Mouse (Mus musculus): ENCODE measurements around the gene Taok3. TPM values are rescaled to one million over a fixed set of nuclear protein-coding genes. Genes with fewer than 3 reads are reported as not detected.
"Not testable (repeated sequence)": the region's sequence is repeated elsewhere in the genome, so short reads cannot be mapped to it uniquely, and the experiment has no call there.

Gene Taok3
- total RNA-seq, 4 experiments from 2014 or later = 36.8 to 59.1 (median 47.9) TPM

DNA sequence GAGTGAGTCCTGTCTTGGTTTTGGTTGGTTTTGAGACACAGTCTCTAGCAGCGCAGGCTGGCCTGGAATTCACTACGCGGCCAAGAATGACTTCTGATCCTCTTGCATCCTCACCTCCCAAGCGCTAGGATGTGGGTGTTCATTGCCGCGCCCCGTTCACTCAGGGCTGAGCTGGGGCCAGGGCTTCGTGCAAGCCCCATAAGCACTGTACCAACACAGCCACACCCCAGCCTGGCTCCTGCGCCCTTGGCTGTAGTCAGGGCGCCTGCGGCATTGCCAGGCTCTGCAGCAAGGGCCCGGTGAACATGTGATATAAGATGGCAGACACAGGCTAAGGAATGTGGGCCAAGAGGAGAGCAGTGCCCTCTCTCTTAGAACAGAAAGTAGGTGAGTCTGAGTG, 149.5 kb downstream of the Taok3 start:
- no peak for DNase-seq

DNA sequence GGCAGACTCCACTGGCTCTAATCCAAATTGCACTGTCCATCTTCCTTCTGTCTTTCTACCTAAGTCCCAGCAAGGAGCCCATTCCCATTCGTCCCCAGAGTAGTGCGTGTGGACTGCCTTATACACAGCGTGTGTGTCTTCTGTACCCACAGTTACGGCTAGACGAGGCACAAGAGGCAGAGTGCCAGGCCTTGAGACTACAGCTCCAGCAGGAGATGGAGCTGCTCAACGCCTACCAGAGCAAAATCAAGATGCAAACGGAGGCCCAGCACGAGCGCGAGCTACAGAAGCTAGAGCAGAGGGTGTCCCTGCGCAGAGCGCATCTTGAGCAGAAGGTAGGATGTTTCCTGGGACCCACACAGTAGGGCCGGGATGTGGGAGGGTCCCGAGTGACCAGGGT, 152.0 kb downstream of the Taok3 start:
- no peak for DNase-seq

- no peak for DNase-seq
Observed at GRCm38 (mm10) chr5:117274817-117275216, 154.9 kb downstream of the Taok3 start.

DNA sequence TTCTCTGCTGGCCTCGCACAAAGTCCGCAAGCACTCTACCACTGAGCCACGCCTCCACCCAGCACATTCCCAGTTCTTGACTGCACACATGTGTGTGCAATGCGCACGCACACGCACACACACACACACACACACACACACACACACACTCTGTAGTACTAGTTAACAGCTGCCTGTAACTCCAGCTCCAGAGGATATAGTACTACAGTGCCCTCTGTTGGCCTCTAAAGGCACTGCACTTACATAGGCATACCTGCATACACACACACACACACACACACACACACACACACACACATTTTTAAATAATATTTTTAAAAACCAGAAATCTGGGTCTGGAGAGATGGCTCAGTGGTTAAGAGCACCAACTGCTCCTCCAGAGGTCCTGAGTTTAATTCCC, 157.9 kb downstream of the Taok3 start:
- no peak for DNase-seq

DNA sequence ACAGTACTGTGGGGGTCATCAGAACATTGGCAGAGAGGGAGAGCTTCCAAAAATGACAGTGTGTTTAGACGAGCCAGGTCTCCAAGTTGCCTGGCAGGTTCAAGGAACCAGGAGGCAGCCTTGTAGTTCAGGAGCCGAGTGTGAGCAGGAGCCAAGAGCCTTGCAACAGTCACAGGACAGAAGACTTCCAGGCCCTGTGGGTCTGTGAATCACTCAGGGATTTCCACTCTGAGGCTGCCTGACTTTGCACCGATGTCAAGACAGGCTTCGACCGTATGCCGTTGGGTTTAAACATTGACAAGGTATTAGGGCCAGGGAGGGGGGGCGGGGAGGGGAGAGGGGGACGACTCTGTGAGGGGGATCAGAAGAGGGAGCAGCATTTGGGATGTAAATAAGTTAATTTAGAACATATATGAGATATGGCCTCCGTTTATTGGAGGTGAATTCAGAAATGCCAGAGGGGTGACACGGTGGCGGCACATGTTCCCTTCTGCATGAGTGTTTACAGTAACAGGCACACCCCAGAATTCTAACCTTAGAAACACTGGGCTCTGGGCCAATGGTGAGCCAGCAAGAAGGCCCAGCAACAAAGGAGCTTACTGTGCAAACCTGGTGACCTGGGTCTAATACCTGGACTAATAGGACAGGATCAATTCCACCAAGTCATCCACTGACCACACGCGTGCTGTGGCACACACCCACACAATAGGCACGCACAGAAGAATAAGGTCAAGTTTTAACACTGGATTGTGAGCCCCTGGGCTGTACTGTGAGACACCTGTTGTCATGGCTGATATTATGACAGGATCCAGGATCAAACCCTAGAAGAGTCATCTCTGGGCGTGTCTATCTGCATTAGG, 159.1 kb downstream of the Taok3 start:
- no peak for DNase-seq

DNA sequence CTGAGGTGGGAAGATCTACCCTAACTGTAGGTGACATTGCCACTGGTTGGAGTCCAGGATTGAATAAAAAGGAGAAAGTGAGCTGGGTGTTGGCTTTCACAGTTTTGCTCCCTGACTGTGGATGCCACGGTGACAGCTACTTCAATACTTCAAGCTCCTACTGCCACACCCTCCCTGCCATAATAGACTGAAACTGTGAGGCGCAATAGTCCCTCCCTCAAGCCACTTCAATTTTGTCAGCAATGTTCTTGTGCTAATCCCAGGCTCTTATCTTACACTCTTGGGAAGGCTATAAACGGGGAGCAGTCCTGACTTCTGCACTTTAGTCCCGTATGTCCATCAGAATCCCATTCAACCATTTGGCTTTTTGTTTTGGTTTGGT, 159.7 kb downstream of the Taok3 start:
- no peak for DNase-seq

GRCm38 (mm10) chr5:117281536-117281935, 161.6 kb downstream of the Taok3 start:
- DNase-seq = no peak

DNA sequence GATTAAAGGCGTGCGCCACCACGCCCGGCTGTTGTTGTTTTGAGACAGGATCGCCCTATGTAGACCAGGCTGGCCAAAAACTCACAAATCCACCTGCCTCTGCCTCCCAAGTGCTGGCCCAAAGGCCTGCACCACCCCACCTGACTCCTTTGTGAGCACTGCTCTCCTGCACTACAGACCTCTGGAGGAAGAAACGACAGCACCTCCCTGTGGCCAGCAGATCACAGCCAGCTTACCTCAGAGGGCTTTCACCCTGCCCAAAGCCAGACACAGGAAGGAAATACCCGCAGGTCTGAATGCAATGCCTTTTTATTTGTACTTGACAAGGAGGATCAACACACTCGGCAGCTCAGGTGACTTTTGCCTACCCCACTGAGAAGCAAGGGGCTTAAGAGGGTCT, 162.4 kb downstream of the Taok3 start:
- no peak for DNase-seq

DNA sequence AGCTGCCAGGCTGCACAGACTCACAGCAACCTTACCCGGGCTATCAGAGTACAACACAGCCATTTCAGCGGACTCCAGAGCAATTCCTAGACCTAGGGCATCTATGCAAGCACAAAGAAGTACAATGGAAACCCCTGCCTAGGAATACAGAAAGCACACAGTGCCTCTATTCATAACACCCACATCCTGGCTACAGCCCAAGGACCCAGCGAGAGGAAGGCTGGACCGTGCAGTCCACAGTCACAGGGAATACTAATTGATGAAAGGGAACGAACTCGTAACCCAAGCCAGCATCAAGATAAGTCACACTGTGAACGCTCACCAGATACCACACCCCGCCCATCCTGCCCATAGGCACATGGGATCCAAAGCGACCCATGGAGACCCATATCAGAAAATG, 164.1 kb downstream of the Taok3 start:
- DNase-seq = no peak

DNA sequence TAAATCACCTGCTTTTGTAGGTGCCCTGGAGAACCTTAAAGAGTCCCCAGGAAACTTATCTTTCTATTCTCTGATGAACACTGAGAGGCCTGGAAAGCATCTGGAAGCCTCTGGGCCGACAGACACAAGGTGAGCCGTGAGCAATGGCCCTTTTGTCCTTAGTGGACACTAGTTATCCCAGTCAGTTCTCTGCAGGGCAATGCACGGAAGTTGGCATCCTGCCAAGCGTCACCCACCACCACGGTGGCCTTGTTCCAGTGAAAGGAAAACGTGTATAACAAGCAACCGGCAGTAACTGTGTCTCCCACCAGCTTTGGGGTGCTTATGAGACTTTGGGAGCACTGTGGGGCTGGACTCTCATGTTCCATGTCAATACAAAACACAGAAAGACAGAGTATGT, 164.8 kb downstream of the Taok3 start:
- no peak for DNase-seq

GRCm38 (mm10) chr5:117285266-117285665, 165.3 kb downstream of the Taok3 start:
- DNase-seq = no peak

DNA sequence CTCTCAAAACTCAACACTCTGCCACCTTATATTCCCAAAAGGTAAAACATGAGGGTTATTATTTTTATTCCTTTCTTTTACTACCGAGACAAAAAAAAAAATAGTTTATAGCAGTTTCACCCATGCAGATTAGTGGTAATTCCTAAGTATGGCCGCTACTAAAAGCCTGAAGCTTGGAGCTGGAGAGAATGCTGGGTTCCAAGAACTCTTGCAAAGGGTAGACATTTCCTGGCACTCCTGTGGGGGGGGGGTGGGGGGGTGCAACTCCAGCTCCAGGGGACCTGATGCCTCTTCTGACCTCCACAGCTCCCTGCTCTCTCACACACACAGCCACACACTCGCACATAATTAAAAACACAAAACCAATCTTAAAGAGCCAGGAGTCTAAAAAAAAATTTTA, 166.4 kb downstream of the Taok3 start:
- DNase-seq = no peak

- peak; percentile 95 for DNase-seq
Observed at GRCm38 (mm10) chr5:117286831-117287822, 167.2 kb downstream of the Taok3 start, which contains the start of gene Pebp1. Gene Pebp1 (minus strand): TSS chr5:117287625.

DNA sequence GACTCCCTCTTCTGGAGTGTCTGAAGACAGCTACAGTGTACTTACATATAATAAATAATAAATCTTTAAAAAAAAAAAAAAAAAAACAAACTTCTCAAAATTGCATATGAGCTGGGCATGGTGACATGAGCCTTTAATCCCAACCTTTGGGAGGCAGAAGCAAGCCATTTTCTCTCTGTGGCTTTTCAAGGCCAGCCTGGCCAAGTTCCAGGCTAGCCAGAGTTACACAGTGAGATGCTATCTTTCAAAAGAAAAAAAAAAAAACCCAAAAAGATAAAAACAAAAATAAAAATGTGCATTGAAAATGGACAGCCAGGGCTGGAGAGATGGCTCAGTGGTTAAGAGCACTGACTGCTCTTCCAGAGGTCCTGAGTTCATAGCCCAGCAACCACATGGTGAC, 169.7 kb downstream of the Taok3 start:
- no peak for DNase-seq

DNA sequence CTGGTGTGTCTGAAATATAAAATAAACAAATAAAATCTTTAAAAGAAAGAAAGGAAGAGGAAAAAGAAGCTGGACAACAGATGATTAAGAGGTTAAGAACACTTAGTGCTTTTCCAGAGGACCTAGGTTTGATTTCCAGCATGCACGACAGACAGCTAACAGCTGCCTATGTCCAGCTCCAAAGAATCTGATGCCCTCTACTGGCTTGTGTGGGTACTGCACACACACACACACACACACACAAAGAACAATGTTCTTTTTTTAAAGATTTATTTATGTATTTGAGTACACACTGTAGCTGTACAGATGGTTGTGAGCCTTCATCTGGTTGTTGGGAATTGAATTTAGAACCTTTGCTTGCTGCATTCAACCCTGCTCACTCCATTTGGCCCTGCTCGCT, 170.2 kb downstream of the Taok3 start:
- DNase-seq = no peak

DNA sequence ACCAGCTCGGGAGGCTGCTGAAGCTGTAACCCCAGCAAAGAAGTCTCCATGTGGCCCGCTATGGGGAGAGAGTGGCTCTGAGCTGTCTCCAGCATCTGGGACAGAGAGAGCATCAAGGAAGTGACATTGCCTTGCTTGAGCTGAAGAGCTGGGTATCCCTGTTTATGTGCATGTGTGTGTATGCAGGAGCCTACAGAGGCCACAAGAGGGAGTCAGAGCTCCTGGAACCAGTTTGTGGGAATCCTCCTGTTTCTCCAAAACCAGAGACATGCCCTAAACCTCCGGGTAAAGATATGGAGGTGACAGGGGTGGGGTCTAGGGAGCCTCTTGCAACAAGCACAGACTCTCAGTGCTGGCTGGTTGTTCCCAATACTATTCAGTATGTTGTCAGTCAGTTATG, 171.4 kb downstream of the Taok3 start:
- no peak for DNase-seq

DNA sequence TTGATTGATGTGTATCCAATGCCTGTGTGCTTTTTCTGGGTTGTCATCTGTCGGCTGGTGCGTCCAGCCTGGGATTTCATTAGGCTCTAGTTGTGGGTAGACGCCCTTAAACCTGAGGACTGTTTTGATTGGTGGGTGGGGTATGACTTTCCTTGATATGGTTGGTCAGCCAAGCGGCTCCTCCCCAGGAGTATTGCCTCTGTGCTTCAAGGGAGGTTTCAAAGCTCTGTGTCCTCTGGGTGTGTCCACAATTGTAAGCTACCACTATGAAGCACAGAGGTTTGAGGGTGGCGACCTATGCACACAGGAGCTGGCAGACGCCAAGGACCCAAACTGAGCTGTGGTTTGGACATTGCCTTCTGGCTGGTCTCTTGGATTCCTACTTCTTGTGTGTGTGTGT, 172.6 kb downstream of the Taok3 start:
- no peak for DNase-seq

DNA sequence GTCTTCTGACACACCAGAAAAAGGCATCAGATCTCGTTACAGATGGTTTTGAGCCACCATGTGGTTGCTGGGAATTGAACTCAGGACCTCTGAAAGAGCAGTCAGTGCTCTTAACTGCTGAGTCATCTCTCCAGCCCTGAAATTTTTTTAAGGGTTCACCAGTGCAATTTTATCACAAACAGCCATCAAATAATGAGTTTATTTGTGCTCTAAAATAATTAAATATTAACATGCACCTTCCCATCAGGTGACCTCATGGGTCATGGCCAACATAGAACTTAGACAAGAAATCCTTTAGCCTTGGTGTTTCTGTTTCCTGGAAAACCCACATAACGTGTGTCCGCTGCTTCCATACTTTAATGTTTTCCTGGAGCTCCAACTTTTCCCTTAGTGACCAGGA, 173.8 kb downstream of the Taok3 start:
- DNase-seq = not testable (repeated sequence)

DNA sequence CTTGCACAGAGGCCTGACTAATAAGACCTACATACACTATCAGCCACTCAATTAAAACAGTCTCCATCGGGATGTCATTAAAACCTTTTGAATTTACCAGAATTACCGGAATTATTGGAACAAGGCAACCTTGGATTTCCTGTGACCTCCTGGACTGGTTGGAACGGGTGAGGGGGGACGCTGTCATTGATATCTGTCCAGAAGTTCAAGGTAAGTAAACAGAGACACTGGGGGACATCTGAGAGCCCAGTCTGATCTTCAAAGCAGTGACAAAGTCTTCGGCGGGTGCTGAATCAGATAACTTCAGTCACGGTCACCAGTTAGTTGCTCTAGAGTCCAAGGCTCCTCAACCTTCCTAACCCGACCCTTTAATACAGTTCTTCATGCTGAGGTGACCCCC, 175.1 kb downstream of the Taok3 start:
- peak; percentile 56 for DNase-seq

GRCm38 (mm10) chr5:117302899-117303298, 183.0 kb downstream of the Taok3 start:
- peak; percentile 47 for DNase-seq

DNA sequence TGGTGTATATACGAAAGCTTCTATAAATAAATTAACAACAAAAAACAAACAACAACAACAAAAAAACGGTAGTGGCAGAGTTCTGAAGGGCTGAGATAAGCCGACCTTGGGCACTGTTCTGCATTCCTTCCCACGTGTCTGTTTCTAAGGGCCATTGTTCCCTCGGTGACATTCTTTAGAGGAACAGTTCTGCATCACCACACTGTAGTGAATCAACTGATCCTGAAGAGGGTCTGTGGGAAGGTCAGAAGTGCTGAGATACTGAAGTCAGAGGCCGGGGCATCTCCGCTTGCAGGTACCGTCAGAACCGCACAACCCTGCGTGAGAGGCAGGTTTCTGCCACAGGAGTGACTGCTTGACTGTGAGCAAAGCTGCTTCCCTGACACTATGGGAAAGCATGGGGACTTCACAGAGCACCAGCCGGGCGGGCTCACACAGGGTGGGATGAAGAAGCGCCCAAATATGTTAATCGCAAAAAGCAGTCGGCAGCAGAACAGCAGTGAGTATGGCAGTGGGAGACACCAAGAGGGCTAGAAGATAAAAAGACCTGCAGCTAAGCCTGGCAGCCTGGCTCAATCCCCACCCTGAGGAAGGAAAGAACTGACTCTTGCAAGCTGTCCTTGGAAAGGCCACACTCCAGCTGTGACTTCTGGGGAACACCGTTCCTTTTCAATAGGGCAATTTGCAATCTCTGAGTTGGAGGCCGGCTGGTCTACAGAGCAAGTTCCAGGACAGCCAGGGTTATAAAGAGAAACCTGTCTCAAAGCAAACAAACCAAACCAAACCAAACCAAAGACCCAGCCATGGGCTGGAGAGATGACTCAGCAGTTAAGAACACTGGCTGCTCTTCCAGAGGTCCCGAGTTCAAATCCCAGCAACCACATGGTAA, 184.0 kb downstream of the Taok3 start:
- no peak for DNase-seq

GRCm38 (mm10) chr5:117304947-117305346, 185.0 kb downstream of the Taok3 start:
- peak; percentile 78 for DNase-seq
